Mouse (Mus musculus) CH12.LX (cell line): ENCODE measurements around the gene Dop1a.

Source experiments
- CHD1 ChIP-seq: IDR thresholded peaks from 2 replicates; pipeline ENCODE4 v1.6.1; 2012; ENCODE audit warnings: low read depth, low read length, improper control_type of control experiment, inconsistent platforms
- CHD2 ChIP-seq: IDR thresholded peaks from 2 replicates; pipeline ENCODE4 v1.6.1; 2011; ENCODE audit warnings: low read length, improper control_type of control experiment
- CTCF ChIP-seq, 2 experiments: IDR thresholded peaks in 1 of 2; conservative IDR thresholded peaks in 1 of 2; 2 replicates each; pipeline ENCODE4 v1.5.1; 2011 to 2012; ENCODE audit warnings: low read depth in 2 of 2, low read length in 2 of 2, improper control_type of control experiment in 1 of 2, inconsistent platforms in 1 of 2, mild to moderate bottlenecking in 1 of 2, moderate library complexity in 1 of 2
- HCFC1 ChIP-seq: IDR thresholded peaks from 2 replicates; pipeline ENCODE4 v1.6.1; 2012; ENCODE audit warnings: low read depth, mild to moderate bottlenecking, inconsistent platforms, low read length, improper control_type of control experiment
- MAZ ChIP-seq: IDR thresholded peaks from 2 replicates; pipeline ENCODE4 v1.6.1; 2012; ENCODE audit warnings: low read depth, mild to moderate bottlenecking, inconsistent platforms, low read length, improper control_type of control experiment, moderate library complexity
- POLR2A ChIP-seq: IDR thresholded peaks from 2 replicates; pipeline ENCODE4 v1.6.1; 2011; ENCODE audit warnings: low read depth, mild to moderate bottlenecking, improper control_type of control experiment, low read length
- RAD21 ChIP-seq: IDR thresholded peaks from 2 replicates; pipeline ENCODE4 v1.6.1; 2011; ENCODE audit warnings: low read depth, mild to moderate bottlenecking, low read length, improper control_type of control experiment, moderate library complexity
- USF1 ChIP-seq: IDR thresholded peaks from 2 replicates; pipeline ENCODE4 v1.6.1; 2014; ENCODE audit warnings: low read depth, mild to moderate bottlenecking, inconsistent platforms, low read length, improper control_type of control experiment
- USF2 ChIP-seq: conservative IDR thresholded peaks from 2 replicates; pipeline ENCODE4 v1.6.1; 2011; ENCODE audit warnings: low read depth, low read length, improper control_type of control experiment

- no peak for TF ChIP-seq USF2
- no peak for TF ChIP-seq RAD21
- no peak for TF ChIP-seq CHD2
- TF ChIP-seq CTCF (conservative IDR thresholded peaks at IDR 0.05 in 1 of 2, IDR thresholded peaks at IDR 0.05 in 1 of 2; ENCODE audit: low read depth in 2 of 2, low read length in 2 of 2): no peak
- no peak for TF ChIP-seq USF1
- TF ChIP-seq CHD1: no peak
- TF ChIP-seq POLR2A: no peak
- no peak for TF ChIP-seq MAZ
- no peak for TF ChIP-seq HCFC1
Observed at GRCm38 (mm10) chr9:86478414-86479093, 11.6 kb downstream of the Dop1a start.
